Mouse (Mus musculus) brain, embryonic 14.5 days (tissue): Measurements from ENCODE around the gene Fmnl2.

Source experiments
- CTCF ChIP-seq: fragments of 200-500 bp; IDR thresholded peaks from 2 replicates; pipeline ENCODE4 v1.5.1; 2012; ENCODE audit warnings: inconsistent platforms, mild to moderate bottlenecking, moderate library complexity, borderline replicate concordance; ENCODE audit not compliant: insufficient read depth, insufficient read length; ENCODE audit errors: extremely low read depth
- POLR2A ChIP-seq: fragments of 200-500 bp; IDR thresholded peaks from 2 replicates; pipeline ENCODE4 v1.6.1; 2012; ENCODE audit warnings: mild to moderate bottlenecking, inconsistent platforms, borderline replicate concordance; ENCODE audit not compliant: poor library complexity, insufficient read depth, insufficient read length, severe bottlenecking; ENCODE audit errors: extremely low read depth

DNA sequence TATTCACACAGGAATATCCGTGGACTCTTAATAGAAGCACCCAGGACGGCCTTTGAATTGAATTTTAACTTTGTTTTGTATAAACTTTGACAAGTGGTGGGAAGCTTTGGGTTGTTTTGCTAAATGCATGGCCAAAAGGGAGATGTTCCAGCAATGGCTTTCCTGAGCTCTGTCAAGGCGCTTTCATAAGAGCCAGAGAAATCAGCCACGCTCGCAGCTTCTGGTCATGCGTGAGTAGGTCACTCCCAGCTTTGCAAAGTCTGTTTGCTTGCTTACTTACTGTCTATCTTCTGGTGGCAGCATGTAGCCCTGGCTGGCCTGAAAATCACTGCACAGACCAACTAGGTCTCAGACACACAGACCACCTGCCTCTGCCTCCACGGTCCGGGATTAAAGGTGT lies 248.8 kb downstream of the Fmnl2 start:
- no peak for TF ChIP-seq CTCF
- no peak for TF ChIP-seq POLR2A
